Mouse (Mus musculus) erythroblast, embryonic 14.5 days (primary cell): Measurements from ENCODE around the gene Ms4a8a.

Source experiments
- GATA1 ChIP-seq: IDR thresholded peaks from 2 replicates; pipeline ENCODE4 v1.6.1; 2012; ENCODE audit warnings: low read length, inconsistent platforms, mixed read lengths
- TAL1 ChIP-seq: IDR thresholded peaks from 3 replicates; pipeline ENCODE4 v1.6.1; 2012; ENCODE audit warnings: low read length, inconsistent platforms, mixed read lengths

DNA sequence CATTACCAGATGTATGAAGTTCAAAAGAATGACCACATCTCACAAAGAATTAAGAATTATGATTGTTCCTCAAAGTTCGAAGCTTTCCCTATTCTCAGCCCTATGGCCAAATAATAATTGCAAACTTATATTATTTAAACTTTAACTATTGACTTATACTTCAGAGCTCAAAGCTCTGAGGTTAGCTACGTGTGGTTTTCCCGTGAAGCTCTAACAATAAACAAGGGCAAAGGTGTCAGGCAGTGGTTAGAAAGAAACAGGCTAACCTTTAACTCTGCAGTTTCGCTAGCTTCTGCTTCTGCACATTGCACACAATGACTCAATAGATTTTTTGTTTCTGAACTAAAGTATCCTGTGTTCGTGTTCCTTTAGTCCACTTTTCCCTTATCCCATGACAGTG, 28.0 kb downstream of the Ms4a8a start:
- TF ChIP-seq GATA1 (no peak), TAL1 (no peak)
